Mouse (Mus musculus): ENCODE measurements around the gene Ppm1h.

Gene Ppm1h

DNA sequence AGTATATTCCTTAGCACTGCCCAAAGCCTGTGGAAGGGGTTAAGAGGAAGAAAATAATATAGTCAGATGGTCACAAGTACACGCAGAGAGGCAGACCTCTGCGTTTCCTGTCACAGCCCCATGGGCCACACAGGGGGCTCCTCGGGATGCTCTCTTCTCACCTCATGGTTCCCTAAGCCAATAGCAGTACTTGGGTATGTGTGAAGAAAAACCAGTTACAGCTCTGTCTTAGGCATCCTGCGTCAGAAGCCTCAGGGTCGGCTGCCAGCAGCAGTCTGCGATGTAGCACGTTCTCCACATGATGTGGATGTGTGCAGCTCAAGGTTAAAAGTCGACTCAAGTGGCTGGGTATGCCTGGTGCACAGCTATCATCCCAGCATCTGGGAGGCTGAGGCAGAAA lies 139.2 kb downstream of the Ppm1h start:
- no peak for DNase-seq

- no peak for DNase-seq
Observed at GRCm38 (mm10) chr10:122819808-122820207, 141.2 kb downstream of the Ppm1h start.

DNA sequence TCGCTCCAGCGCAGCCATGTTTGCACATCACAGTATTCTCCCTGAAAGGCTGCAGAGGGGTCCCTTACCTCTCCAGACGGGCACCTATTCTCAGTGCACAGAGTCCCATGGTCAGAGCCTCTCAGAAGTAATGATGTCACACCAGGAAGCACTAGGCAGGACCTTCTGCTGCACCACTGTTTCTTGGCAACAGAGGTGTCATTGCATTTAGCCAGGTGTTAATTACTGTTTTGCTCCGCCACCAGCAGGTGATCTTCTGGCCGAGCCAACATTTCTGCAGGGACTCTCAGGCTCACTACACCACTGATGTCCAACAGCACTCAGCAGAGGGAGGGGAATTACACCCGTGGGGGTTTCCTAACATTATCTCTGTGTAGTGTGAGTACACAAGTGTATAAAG lies 143.0 kb downstream of the Ppm1h start:
- DNase-seq: no peak

DNA sequence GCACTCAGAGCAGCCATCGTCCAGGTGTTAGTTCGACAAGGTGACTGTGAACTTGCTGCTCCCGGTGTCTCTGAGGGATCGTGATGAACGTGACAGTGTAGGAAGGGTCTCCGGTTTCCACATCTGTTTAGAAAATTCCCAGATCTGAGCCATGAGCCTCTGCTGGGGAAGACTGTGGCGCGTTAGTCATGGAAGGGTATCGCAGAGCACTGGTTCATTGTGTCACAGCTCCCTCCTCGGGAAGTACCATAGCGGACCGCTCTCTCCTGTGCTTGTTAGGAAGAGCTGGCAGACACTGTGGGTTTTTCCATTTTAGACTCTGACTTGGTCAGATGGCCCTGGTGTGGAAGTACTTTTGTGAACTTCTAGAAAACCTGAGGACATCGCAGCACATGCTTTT lies 145.1 kb downstream of the Ppm1h start:
- no peak for DNase-seq

- peak in 1 of 2 experiments; percentile 38 for DNase-seq
Observed at GRCm38 (mm10) chr10:122826696-122827331, 148.3 kb downstream of the Ppm1h start.

- DNase-seq: no peak
Observed at GRCm38 (mm10) chr10:122827719-122828414, 149.3 kb downstream of the Ppm1h start.

DNA sequence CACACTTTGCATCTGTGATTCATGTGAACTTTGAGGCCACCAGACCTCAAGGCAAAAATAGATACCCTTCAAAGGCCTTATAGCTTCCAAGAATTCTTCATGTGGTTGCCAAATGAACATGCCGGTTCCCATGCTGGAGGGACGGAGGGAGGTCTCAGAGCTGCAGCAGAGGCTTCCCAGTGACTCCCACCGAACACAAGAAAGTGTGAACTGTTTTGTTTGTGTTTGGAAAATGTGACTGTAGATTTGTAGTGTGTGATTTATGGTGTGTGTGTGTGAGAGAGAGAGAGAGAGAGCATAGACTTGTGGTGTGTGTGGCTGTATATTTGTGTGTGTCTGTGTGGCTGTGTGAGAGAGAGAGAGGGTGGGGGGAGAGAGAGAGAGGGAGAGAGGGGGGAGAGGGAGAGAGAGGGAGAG lies 151.2 kb downstream of the Ppm1h start:
- DNase-seq: no peak

DNA sequence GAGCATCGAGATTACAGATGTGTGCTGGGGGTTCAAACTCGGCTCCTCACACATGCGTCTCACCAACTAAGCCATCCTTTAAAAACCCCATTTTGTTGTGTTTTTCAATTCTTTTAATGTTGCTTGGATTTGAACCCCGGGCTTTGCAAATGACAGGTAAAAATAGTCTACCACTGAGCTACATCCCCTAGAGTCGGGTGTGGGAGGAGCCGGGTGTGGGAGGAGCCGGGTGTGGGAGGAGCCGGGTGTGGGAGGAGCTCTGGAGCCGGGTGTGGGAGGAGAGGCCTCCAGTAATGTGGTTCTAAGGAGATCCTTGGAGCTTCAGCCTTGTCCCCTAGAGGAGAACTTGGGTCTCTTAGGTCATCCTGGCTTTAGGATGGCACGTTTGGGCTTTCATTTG lies 152.1 kb downstream of the Ppm1h start:
- DNase-seq: no peak

DNA sequence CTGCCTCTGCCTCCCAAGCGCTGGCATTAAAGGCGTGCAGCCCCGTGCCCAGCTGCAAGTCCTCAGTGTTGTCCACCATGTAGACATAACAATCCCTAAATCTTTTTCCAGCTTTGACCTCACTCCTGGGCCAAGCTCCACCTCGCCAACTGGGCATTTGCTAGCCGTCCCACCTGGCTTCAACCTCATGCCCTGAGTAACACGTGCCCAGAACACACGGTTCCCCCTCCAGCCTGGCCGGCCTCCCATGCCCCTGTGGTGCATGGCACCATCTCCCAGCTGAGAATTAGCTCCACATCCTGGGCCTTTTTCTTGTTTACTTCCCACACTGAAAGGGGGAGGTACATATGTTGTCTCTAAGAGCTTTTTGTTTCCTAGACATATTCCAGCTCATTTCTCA lies 163.5 kb downstream of the Ppm1h start:
- DNase-seq: no peak

GRCm38 (mm10) chr10:122842961-122843360 lies 164.4 kb downstream of the Ppm1h start:
- DNase-seq: no peak

- DNase-seq: no peak
Observed at GRCm38 (mm10) chr10:122845471-122845870, 166.9 kb downstream of the Ppm1h start.

DNA sequence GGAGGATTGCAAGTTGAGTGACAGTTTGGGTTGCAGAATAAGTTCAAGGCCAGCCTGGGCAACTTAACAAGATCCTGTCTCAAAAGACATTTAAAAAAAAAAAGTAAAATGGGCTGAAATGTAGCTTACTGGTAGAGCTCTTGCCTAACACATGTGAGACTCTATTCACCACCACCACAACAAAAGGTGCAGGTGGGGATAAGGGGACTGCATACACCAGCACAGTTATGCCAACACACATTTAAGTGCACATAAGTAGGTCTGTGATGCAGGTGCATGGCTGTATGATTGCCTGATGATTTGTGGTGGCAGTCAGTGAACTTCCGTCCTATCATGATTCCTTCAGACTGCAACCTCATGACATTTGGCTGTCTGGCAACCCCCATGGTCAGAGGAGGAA lies 167.9 kb downstream of the Ppm1h start:
- DNase-seq: no peak

GRCm38 (mm10) chr10:122848020-122848457 lies 169.5 kb downstream of the Ppm1h start:
- no peak for DNase-seq

DNA sequence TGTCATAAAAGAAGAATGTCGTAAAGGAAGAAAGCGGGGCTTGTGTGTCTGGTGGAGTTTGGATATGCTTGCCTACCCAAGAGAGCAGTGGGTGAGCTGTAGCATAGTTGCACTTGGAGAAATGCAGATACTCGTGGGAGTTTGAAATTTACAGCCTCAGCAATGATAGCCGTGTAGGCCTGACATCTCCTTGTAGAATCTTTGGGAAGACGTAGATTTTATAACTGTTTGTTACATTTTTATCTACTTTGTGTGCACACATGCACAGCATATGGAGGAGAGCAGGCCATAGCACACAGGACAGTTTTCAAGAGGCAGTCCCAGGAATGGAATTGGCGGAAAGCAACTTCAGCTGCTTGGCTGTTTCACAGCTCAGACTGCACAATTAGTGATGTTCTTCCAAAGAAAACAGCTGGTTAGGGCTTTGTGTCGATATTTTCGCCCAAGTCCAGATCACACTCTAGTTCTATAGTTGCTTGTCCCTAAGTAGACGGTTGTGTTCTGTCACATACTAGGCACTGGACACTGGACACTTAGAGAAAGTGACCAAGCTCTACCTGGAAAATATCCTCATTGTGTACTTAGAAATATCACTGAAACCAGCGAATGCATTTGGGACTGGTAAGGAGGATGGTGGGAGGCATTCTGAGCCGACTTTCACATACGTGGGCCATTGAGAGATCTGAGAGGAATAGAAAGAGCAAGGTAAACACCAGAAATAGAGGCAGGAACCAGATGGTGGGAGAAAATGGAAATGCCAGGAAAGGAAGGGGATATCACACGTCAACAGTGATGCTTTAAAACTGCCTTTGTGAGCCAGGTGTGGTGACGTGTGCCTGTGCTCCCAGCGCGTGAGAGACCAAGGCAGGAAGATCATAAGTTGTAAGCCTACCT lies 173.0 kb downstream of the Ppm1h start:
- DNase-seq: no peak

- DNase-seq: no peak
Observed at GRCm38 (mm10) chr10:122854571-122854970, 176.0 kb downstream of the Ppm1h start.

GRCm38 (mm10) chr10:122855149-122855548 lies 176.6 kb downstream of the Ppm1h start:
- DNase-seq: no peak

DNA sequence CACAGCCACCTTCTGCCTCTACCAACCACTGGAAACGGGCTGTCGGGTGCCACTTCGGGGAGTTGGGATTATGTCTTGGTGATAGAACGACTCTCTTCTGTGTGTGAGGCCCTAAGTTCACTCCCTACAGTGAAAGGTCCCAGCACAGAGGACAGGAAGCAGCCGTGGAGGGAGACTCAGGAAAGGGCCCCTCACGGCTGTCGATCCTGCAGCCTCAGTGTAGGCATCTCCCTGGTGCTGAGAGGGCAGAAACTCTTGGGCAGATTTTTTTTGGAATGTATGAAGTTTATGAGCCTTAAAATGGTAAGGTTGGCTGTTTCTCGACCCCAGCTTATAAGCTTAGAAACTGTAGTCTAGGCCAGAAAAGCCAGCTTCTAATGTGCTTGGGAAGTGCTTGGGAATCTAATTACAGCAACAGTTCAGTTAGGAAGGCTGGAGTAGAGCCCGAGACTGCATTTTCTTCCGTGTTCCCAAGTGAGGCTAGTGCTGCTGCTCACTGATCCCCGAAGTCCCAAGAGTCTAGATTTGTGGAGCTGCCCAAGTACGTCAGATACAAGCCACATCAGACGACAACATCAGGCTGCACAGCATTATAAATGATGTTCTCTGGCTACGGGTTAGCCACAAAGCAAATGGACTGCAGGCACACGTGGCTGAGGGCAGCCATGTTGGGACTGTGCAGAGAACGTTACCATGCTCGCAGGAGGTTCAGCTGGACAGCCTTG lies 177.6 kb downstream of the Ppm1h start:
- DNase-seq: peak; percentile 34 to 40

DNA sequence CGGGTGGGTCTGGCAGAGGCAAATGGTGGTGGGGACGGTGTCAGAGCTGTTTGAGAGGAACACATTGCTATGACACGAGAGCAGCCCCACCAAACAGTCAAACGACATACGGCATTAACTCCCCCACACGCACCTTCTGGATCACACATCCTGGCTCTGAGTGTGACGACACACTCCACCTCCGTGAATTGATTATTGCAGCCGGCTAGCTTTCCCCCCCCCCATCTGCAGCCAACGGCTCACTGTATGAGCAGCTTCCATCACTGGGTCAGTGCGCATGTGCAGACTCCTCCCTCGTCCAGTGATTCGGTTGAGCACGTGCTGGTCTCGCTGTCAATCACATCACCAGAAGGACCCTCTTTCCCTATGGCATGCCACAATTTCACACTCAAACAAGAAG lies 178.6 kb downstream of the Ppm1h start:
- no peak for DNase-seq

DNA sequence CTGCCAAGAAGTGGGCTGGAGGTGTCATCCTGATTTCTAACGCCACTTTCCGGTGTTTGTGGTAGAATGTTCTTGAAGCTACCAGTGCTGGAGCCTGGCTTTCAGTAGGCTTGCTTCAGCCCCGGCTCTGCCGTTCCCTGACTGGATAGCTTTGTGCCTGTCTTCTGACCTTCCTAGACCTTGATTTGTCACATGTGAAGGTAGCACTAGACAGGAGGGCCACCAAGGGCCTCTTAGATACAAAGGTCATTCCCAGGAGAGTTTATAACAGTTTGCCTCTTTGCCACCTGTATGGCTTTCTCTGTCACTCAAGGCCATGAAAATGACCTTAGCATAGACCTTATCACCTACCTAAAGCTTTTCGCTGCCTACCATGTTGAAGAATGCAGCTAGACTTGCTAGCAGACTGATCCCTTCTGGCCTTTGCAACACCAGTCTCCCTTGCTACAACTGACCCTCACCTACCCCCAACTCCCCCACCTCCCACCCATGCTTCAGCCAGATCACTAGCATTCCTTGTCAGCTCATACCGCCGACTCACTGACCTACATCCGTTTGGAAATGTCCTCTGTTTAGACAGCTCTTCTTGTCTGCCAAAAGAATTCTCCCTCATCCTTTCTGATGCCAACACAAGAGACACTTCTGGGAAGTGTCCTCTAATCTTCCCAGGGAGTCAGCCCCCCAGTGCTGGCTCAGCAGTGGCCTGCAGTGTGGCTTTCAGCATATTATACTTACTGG lies 180.5 kb downstream of the Ppm1h start:
- DNase-seq: no peak

DNA sequence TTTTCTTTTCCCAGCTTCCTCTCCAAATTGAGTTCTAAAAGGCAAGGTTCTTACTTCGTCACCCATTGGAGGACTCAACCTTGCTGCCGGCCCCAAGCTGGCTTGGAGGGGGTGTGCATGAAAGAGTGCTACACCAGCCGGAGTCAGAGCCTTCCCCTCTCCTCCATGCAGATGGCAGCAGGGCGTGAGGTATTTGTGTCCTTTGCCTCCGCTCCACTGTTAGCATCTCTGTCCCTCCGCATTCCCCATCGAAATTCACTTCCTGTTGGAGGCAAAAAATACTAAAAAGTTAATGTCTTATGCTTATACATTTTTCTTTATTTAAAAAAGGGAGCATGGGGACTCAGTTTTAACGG lies 181.1 kb downstream of the Ppm1h start:
- no peak for DNase-seq

- no peak for DNase-seq
Observed at GRCm38 (mm10) chr10:122860076-122860475, 181.5 kb downstream of the Ppm1h start.

GRCm38 (mm10) chr10:122861696-122862385 lies 183.3 kb downstream of the Ppm1h start:
- no peak for DNase-seq
